10 mouse cellular contexts compared by ENCODE assay signal in genomic region chr13:105443339-105443738, GRCm38 (mm10). TPM values are rescaled to one million over a fixed set of nuclear protein-coding genes. Genes with fewer than 3 reads are reported as not detected.
DNase-seq lines count a peak whose midpoint lies in the region; ATAC-seq and TF ChIP-seq lines count a peak whose summit lies in the region.
"Had no signal": no experiment of that assay in that cellular context is flagged by ENCODE, and none has a peak within 500 bp of the region (broad histone marks: within the 10 kb centered on the region; RNA-seq: fewer than 3 reads in every experiment).

Gene Htr1a (plus strand): TSS chr13:105443639.

- WGBS in embryonic facial prominence, embryonic 12.5 days = 7% methylated on average over 8 of the region's 8 CpGs
- WGBS in hindbrain, embryonic 14.5 days = 6% methylated on average over 8 of the region's 8 CpGs
- 7% methylated on average over 8 of the region's 8 CpGs for WGBS in midbrain, embryonic 14.5 days

- H3K36me3 ChIP-seq in embryonic facial prominence, embryonic 12.5 days = no peaks in the 10 kb centered on the region
- no peaks in the 10 kb centered on the region for H3K36me3 ChIP-seq in hindbrain, embryonic 14.5 days (replicated peaks; ENCODE audit: control insufficient read depth, insufficient read depth)
- no peaks in the 10 kb centered on the region for H3K36me3 ChIP-seq in midbrain, embryonic 14.5 days (ENCODE audit: control insufficient read depth, insufficient read depth, low read length)
- H3K36me3 ChIP-seq: liver, embryonic 15.5 days had no signal

- DNase-seq in layer of hippocampus, adult 2 months (ENCODE audit: low spot score in 2 of 2) = peak in 1 of 2 experiments; percentile 13
- no peak for DNase-seq in layer of hippocampus, adult 11-12 months (ENCODE audit: low spot score)
- DNase-seq in hindbrain, embryonic 14.5 days (ENCODE audit: low spot score) = no peak
- no peak for DNase-seq in midbrain, embryonic 14.5 days
- no peak for DNase-seq in adrenal gland, postnatal 10 days
- DNase-seq in lung, postnatal 14 days = no peak
- DNase-seq: thymus, adult 2 months had no signal

- H3K9me3 ChIP-seq in embryonic facial prominence, embryonic 12.5 days = no peaks in the 10 kb centered on the region
- no peaks in the 10 kb centered on the region for H3K9me3 ChIP-seq in hindbrain, embryonic 14.5 days (ENCODE audit: control insufficient read depth, low read length)
- H3K9me3 ChIP-seq in midbrain, embryonic 14.5 days (ENCODE audit: control insufficient read depth, low read length) = no peaks in the 10 kb centered on the region
- H3K9me3 ChIP-seq: liver, embryonic 15.5 days had no signal

- no peak for ATAC-seq in embryonic facial prominence, embryonic 12.5 days (ENCODE audit: insufficient number of reproducible peaks, insufficient read depth, low FRiP score, low TSS enrichment)
- ATAC-seq in hindbrain, embryonic 14.5 days (ENCODE audit: low FRiP score) = no peak
- ATAC-seq in midbrain, embryonic 14.5 days (ENCODE audit: low FRiP score, low TSS enrichment) = no peak
- ATAC-seq in inflammation-experienced regulatory T-cells, adult 6 months = no peak

- H3K4me2 ChIP-seq in embryonic facial prominence, embryonic 12.5 days (replicated peaks) = no peak within 1 kb of the TSS; the same call in 1 of the 2 replicates
- peak within 1 kb of the TSS; percentile 90 for H3K4me2 ChIP-seq in hindbrain, embryonic 14.5 days (replicated peaks)
- peak within 1 kb of the TSS; percentile 74 for H3K4me2 ChIP-seq in midbrain, embryonic 14.5 days (ENCODE audit: low read length)
- H3K4me2 ChIP-seq: liver, embryonic 15.5 days had no signal

- no peak for TF ChIP-seq CTCF in layer of hippocampus, adult 2 months (conservative IDR thresholded peaks at IDR 0.05)

- H3K4me1 ChIP-seq in embryonic facial prominence, embryonic 12.5 days = no peaks in the 10 kb centered on the region
- no peaks in the 10 kb centered on the region for H3K4me1 ChIP-seq in hindbrain, embryonic 14.5 days (replicated peaks; ENCODE audit: control insufficient read depth, insufficient read depth, low read length)
- H3K4me1 ChIP-seq in midbrain, embryonic 14.5 days (ENCODE audit: control insufficient read depth, insufficient read depth, low read length) = no peaks in the 10 kb centered on the region
- H3K4me1 ChIP-seq: liver, embryonic 15.5 days had no signal

- H3K27ac ChIP-seq in layer of hippocampus, adult 2 months = peak within 1 kb of the TSS; percentile 94
- no peak within 1 kb of the TSS for H3K27ac ChIP-seq in embryonic facial prominence, embryonic 12.5 days
- no peak within 1 kb of the TSS for H3K27ac ChIP-seq in hindbrain, embryonic 14.5 days
- no peak within 1 kb of the TSS for H3K27ac ChIP-seq in midbrain, embryonic 14.5 days (replicated peaks; ENCODE audit: low read depth, low read length)
- H3K27ac ChIP-seq: liver, embryonic 15.5 days had no signal

- peak within 1 kb of the TSS; percentile 76 for H3K4me3 ChIP-seq in layer of hippocampus, adult 2 months
- 0 out of 2 replicates have a peak within 1 kb of the TSS, but pooled peaks have one; percentile 7 for H3K4me3 ChIP-seq in embryonic facial prominence, embryonic 12.5 days
- peak within 1 kb of the TSS; percentile 45 for H3K4me3 ChIP-seq in hindbrain, embryonic 14.5 days (replicated peaks; ENCODE audit: low read length)
- peak within 1 kb of the TSS; percentile 35 for H3K4me3 ChIP-seq in midbrain, embryonic 14.5 days (replicated peaks; ENCODE audit: low read depth, low read length)
- H3K4me3 ChIP-seq: liver, embryonic 15.5 days had no signal

- no peak within 1 kb of the TSS for H3K9ac ChIP-seq in embryonic facial prominence, embryonic 12.5 days
- H3K9ac ChIP-seq in hindbrain, embryonic 14.5 days = peak within 1 kb of the TSS; percentile 50
- H3K9ac ChIP-seq in midbrain, embryonic 14.5 days (replicated peaks; ENCODE audit: low read length) = peak within 1 kb of the TSS; percentile 26; the same call in 1 of the 2 replicates
- H3K9ac ChIP-seq: liver, embryonic 15.5 days had no signal

- peaks cover 43% of the 10 kb centered on the region for H3K27me3 ChIP-seq in embryonic facial prominence, embryonic 12.5 days
- peaks cover 41% of the 10 kb centered on the region for H3K27me3 ChIP-seq in hindbrain, embryonic 14.5 days (ENCODE audit: control insufficient read depth, insufficient read depth, low read length)
- H3K27me3 ChIP-seq in midbrain, embryonic 14.5 days (ENCODE audit: control insufficient read depth, insufficient read depth, low read length) = peaks cover 37% of the 10 kb centered on the region

RNA-seq across cellular contexts. Expression of gene Htr1a, which starts in this region (rescaled TPM):
- total RNA-seq in layer of hippocampus, adult 2 months (2021) = 10 to 100 TPM; 34.6 to 39.7 TPM
- 0.15 and 0.22 TPM in 2 replicates for polyA plus RNA-seq in embryonic facial prominence, embryonic 12.5 days (2016; fragmentation: Nextera tagmentation; extraction: Ambion mirVana)
- 5.1 and 5.2 TPM in 2 replicates for polyA plus RNA-seq in hindbrain, embryonic 14.5 days (2014; fragmentation: Nextera tagmentation; extraction: Ambion mirVana)
- polyA plus RNA-seq in midbrain, embryonic 14.5 days (2014; fragmentation: Nextera tagmentation; extraction: Ambion mirVana) = 1.9 and 2.4 TPM in 2 replicates
- polyA plus RNA-seq in inflammation-experienced regulatory T-cells, adult 6 months (2017; shearing (Covaris generic)) = not detected
- not detected for total RNA-seq in adrenal gland, postnatal 10 days (2021)
- polyA plus RNA-seq: liver, embryonic 15.5 days had no signal

Comparison
In these comparisons a context has a peak if more than half of its experiments do, and no peak if none do; other contexts are left out.
1. RNA of gene Htr1a (total RNA-seq): 34.6 to 39.7 TPM in layer of hippocampus, adult 2 months; not detected in adrenal gland, postnatal 10 days; every median in the first group is over 10 times any median in the second.
2. H3K4me3 ChIP-seq: peak in every context shown above with its lines; median percentile 76 in layer of hippocampus, adult 2 months; 45 in hindbrain, embryonic 14.5 days; 35 in midbrain, embryonic 14.5 days; 7 in embryonic facial prominence, embryonic 12.5 days.